9 mouse cellular contexts compared by ENCODE assay signal in the genomic region with DNA sequence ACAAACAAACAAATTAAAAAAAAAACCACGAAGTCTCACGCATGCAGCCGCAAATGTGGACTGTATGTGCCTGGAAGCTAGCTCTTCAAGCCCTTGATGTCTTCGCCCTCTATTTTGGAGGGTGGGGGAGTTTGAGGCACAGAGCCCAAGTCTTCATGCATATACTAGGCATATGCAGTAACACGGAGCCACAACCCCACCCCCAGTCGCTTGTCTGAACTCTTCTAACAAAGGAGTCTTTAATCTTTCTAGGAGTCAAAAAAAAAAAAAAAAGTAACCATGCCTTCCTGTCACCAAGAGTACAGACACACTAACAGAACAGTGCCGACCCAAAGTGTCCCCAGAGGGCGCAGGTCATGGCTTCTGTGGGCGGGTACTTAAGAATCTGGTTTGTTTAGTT. TPM values are rescaled to one million over a fixed set of nuclear protein-coding genes. Genes with fewer than 3 reads are reported as not detected.
DNase-seq lines count a peak whose midpoint lies in the region; ATAC-seq and TF ChIP-seq lines count a peak whose summit lies in the region.
"Had no signal": no experiment of that assay in that cellular context is flagged by ENCODE, and none has a peak within 500 bp of the region (broad histone marks: within the 10 kb centered on the region; RNA-seq: fewer than 3 reads in every experiment).

No protein-coding gene starts in this region.

- WGBS in forebrain, embryonic 14.5 days = 2% methylated on average over 9 of the region's 9 CpGs
- WGBS in midbrain, embryonic 10.5 days = 3% methylated on average over 9 of the region's 9 CpGs
- WGBS in stomach, postnatal 0 days = 4% methylated on average over 9 of the region's 9 CpGs
- WGBS in thymus, adult 2 months = 16% methylated on average over 9 of the region's 9 CpGs

- H3K27me3 ChIP-seq in forebrain, embryonic 14.5 days (replicated peaks; ENCODE audit: control insufficient read depth, insufficient read depth, low read length) = peaks cover 23% of the 10 kb centered on the region
- H3K27me3 ChIP-seq in midbrain, embryonic 10.5 days (ENCODE audit: low read depth, poor library complexity, severe bottlenecking) = peaks cover 79% of the 10 kb centered on the region
- peaks cover 19% of the 10 kb centered on the region for H3K27me3 ChIP-seq in stomach, postnatal 0 days (ENCODE audit: control insufficient read depth, insufficient read depth, low read length)
- peaks cover 4% of the 10 kb centered on the region; the same call in 1 of the 2 replicates for H3K27me3 ChIP-seq in thymus, adult 2 months (ENCODE audit: control insufficient read depth, insufficient read depth, low read length)

- DNase-seq in left cerebral cortex, postnatal 4 days = peak; percentile 14
- no peak for DNase-seq in left cerebral cortex, adult 11 months (ENCODE audit: low spot score)
- DNase-seq in forebrain, embryonic 14.5 days (ENCODE audit: low spot score) = no peak
- no peak for DNase-seq in midbrain, embryonic 10.5 days (ENCODE audit: low spot score)
- no peak for DNase-seq in stomach, postnatal 0 days (ENCODE audit: low spot score)
- DNase-seq in thymus, adult 2 months = no peak
- DNase-seq in heart, postnatal 25 days (ENCODE audit: low spot score) = no peak
- no peak for DNase-seq in adrenal gland, adult (ENCODE audit: inconsistent age in 2 of 2, low spot score in 1 of 2)

- no peak for ATAC-seq in forebrain, embryonic 14.5 days
- no peak for ATAC-seq in stomach, postnatal 0 days (ENCODE audit: low FRiP score, low TSS enrichment)

- 0 out of 2 replicates have a peak, but pooled peaks cover 3% of the 10 kb centered on the region for H3K4me1 ChIP-seq in forebrain, embryonic 14.5 days (ENCODE audit: control insufficient read depth, insufficient read depth, low read length)
- H3K4me1 ChIP-seq in midbrain, embryonic 10.5 days = peaks cover 48% of the 10 kb centered on the region
- peaks cover 3% of the 10 kb centered on the region; the same call in 1 of the 2 replicates for H3K4me1 ChIP-seq in stomach, postnatal 0 days (replicated peaks; ENCODE audit: control insufficient read depth, insufficient read depth)
- H3K4me1 ChIP-seq in thymus, adult 2 months (replicated peaks; ENCODE audit: control insufficient read depth, insufficient read depth, low read length) = peaks cover 19% of the 10 kb centered on the region

- H3K4me2 ChIP-seq in forebrain, embryonic 14.5 days (ENCODE audit: low read length) = peak overlapping the region; percentile 71
- no peak overlapping the region for H3K4me2 ChIP-seq in stomach, postnatal 0 days (replicated peaks; ENCODE audit: low read depth)

- peak overlapping the region; percentile 85 for H3K9ac ChIP-seq in forebrain, embryonic 14.5 days (ENCODE audit: low read length)
- H3K9ac ChIP-seq in stomach, postnatal 0 days (ENCODE audit: low read length) = no peak overlapping the region

- intact Hi-C loops in left cerebral cortex, postnatal 4 days (cut with DNase I) = no loop called here
- intact Hi-C loops in heart, postnatal 25 days (cut with DNase I) = no loop called here

- no peak for TF ChIP-seq POLR2A in thymus, adult 2 months (IDR thresholded peaks at IDR 0.05; ENCODE audit: control insufficient read depth, extremely low read depth, insufficient read depth, low read length, poor library complexity)

- no peaks in the 10 kb centered on the region for H3K9me3 ChIP-seq in forebrain, embryonic 14.5 days (replicated peaks; ENCODE audit: control insufficient read depth, low read length)
- H3K9me3 ChIP-seq in midbrain, embryonic 10.5 days (replicated peaks) = no peaks in the 10 kb centered on the region
- no peaks in the 10 kb centered on the region for H3K9me3 ChIP-seq in stomach, postnatal 0 days (ENCODE audit: control insufficient read depth, low read length)

- no peak for TF ChIP-seq CTCF in stomach, postnatal 0 days (IDR thresholded peaks at IDR 0.05; ENCODE audit: low read depth)
- no peak for TF ChIP-seq CTCF in thymus, adult 2 months (IDR thresholded peaks at IDR 0.05; ENCODE audit: borderline replicate concordance, control insufficient read depth, extremely low read depth, insufficient read depth, low read length, poor library complexity)

- no peak for TF ChIP-seq EP300 in stomach, postnatal 0 days (optimal IDR thresholded peaks at IDR 0.05)

- H3K36me3 ChIP-seq in forebrain, embryonic 14.5 days (ENCODE audit: control insufficient read depth, insufficient read depth, low read length) = peaks cover 3% of the 10 kb centered on the region; the same call in 1 of the 2 replicates
- H3K36me3 ChIP-seq in midbrain, embryonic 10.5 days = no peaks in the 10 kb centered on the region
- H3K36me3 ChIP-seq in stomach, postnatal 0 days (ENCODE audit: control insufficient read depth, insufficient read depth, low read length) = no peaks in the 10 kb centered on the region
- no peaks in the 10 kb centered on the region for H3K36me3 ChIP-seq in thymus, adult 2 months (ENCODE audit: control insufficient read depth, insufficient read depth, low read length)

- peak overlapping the region; percentile 70 for H3K4me3 ChIP-seq in forebrain, embryonic 14.5 days (ENCODE audit: low read depth, low read length)
- H3K4me3 ChIP-seq in midbrain, embryonic 10.5 days = peak overlapping the region; percentile 60
- H3K4me3 ChIP-seq in stomach, postnatal 0 days (ENCODE audit: low read depth, low read length) = peak overlapping the region; percentile 40
- H3K4me3 ChIP-seq in thymus, adult 2 months (ENCODE audit: control insufficient read depth, insufficient read depth, low read length) = no peak overlapping the region

- H3K27ac ChIP-seq in forebrain, embryonic 14.5 days (ENCODE audit: low read depth, low read length) = peak overlapping the region; percentile 96
- H3K27ac ChIP-seq in midbrain, embryonic 10.5 days (replicated peaks) = peak overlapping the region; percentile 79; the same call in 1 of the 2 replicates
- no peak overlapping the region for H3K27ac ChIP-seq in stomach, postnatal 0 days (replicated peaks)
- H3K27ac ChIP-seq in thymus, adult 2 months (ENCODE audit: control insufficient read depth, insufficient read depth, low read length) = no peak overlapping the region

RNA-seq across cellular contexts. Expression of a gene that starts 1.0 kb away (rescaled TPM):
- total RNA-seq in left cerebral cortex, postnatal 4 days (2021) = 10 to 100 TPM; 84.0 to 93.6 TPM
- polyA plus RNA-seq in forebrain, embryonic 14.5 days (2014; fragmentation: Nextera tagmentation; extraction: Ambion mirVana) = 84.2 and 86.2 TPM in 2 replicates
- polyA plus RNA-seq in midbrain, embryonic 10.5 days (2016; fragmentation: Nextera tagmentation; extraction: Ambion mirVana) = 64.1 and 77.4 TPM in 2 replicates
- 59.4 and 70.9 TPM in 2 replicates for polyA plus RNA-seq in stomach, postnatal 0 days (2015; fragmentation: Nextera tagmentation; extraction: Ambion mirVana)
- 32.8 and 32.9 TPM in 2 replicates for polyA plus RNA-seq in thymus, adult 2 months (2012; rRNA removed)
- 10 to 100 TPM; 65.0 to 71.7 TPM for total RNA-seq in heart, postnatal 25 days (2021)

RNA-seq across cellular contexts. Expression of a gene that starts 1.5 kb away (rescaled TPM):
- 100 to 1,000 TPM; 246 to 250 TPM for total RNA-seq in left cerebral cortex, postnatal 4 days (2021)
- 253 and 297 TPM in 2 replicates for polyA plus RNA-seq in forebrain, embryonic 14.5 days (2014; fragmentation: Nextera tagmentation; extraction: Ambion mirVana)
- polyA plus RNA-seq in midbrain, embryonic 10.5 days (2016; fragmentation: Nextera tagmentation; extraction: Ambion mirVana) = 51.0 and 98.3 TPM in 2 replicates
- polyA plus RNA-seq in stomach, postnatal 0 days (2015; fragmentation: Nextera tagmentation; extraction: Ambion mirVana) = 3.5 and 4.2 TPM in 2 replicates
- 0.24 and 0.30 TPM in 2 replicates for polyA plus RNA-seq in thymus, adult 2 months (2012; rRNA removed)
- not detected for total RNA-seq in heart, postnatal 25 days (2021)
- total RNA-seq: heart, postnatal 10 days had no signal

RNA-seq across cellular contexts. Expression of a gene that starts 34.7 kb away (rescaled TPM):
- total RNA-seq in left cerebral cortex, postnatal 4 days (2021) = 10 to 100 TPM; 25.0 to 26.1 TPM
- polyA plus RNA-seq in forebrain, embryonic 14.5 days (2014; fragmentation: Nextera tagmentation; extraction: Ambion mirVana) = 20.4 and 23.0 TPM in 2 replicates
- polyA plus RNA-seq in midbrain, embryonic 10.5 days (2016; fragmentation: Nextera tagmentation; extraction: Ambion mirVana) = 30.2 and 33.8 TPM in 2 replicates
- 9.8 and 10.1 TPM in 2 replicates for polyA plus RNA-seq in stomach, postnatal 0 days (2015; fragmentation: Nextera tagmentation; extraction: Ambion mirVana)
- polyA plus RNA-seq in thymus, adult 2 months (2012; rRNA removed) = 13.9 and 19.2 TPM in 2 replicates
- total RNA-seq in heart, postnatal 25 days (2021) = 1 to 10 TPM; 2.8 to 3.2 TPM

RNA-seq across cellular contexts. Expression of a gene that starts 51.6 kb away (rescaled TPM):
- 1 to 10 TPM; 7.8 to 8.6 TPM for total RNA-seq in left cerebral cortex, postnatal 4 days (2021)
- 8.4 and 10.2 TPM in 2 replicates for polyA plus RNA-seq in forebrain, embryonic 14.5 days (2014; fragmentation: Nextera tagmentation; extraction: Ambion mirVana)
- 6.8 and 7.1 TPM in 2 replicates for polyA plus RNA-seq in midbrain, embryonic 10.5 days (2016; fragmentation: Nextera tagmentation; extraction: Ambion mirVana)
- polyA plus RNA-seq in stomach, postnatal 0 days (2015; fragmentation: Nextera tagmentation; extraction: Ambion mirVana) = 1.6 and 1.8 TPM in 2 replicates
- polyA plus RNA-seq in thymus, adult 2 months (2012; rRNA removed) = 6.7 and 8.4 TPM in 2 replicates
- 1 to 10 TPM; 2.7 to 3.5 TPM for total RNA-seq in heart, postnatal 25 days (2021)

Comparison
In these comparisons a context has a peak if more than half of its experiments do, and no peak if none do; other contexts are left out.
1. H3K27ac ChIP-seq: peak in forebrain, embryonic 14.5 days (single experiment) and midbrain, embryonic 10.5 days (single experiment); none in stomach, postnatal 0 days (single experiment) and thymus, adult 2 months (single experiment).